21 mouse cellular contexts compared by ENCODE assay signal in the genomic region with DNA sequence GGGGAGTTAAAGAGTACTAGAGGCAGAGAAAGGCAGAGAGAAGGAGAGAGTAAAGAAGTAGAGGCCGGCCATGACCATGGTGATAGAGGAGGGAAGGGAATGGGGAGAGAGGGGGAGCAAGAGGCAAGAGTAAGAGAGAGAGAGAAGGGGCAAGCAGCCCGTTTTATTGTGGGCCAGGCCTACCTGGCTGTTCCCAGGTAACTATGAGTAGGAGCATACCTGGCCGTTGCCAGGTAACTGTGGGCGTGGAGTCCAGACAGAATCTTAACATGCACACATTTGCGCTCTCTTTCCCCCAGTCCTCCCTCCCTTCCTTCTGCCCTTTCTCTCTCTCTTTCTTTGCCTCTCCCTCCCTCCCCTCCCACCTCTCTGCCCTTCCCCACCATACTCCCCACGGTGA. TPM values are rescaled to one million over a fixed set of nuclear protein-coding genes. Genes with fewer than 3 reads are reported as not detected.
"Had no signal": no experiment of that assay in that cellular context is flagged by ENCODE, and none has a peak within 500 bp of the region (broad histone marks: within the 10 kb centered on the region; RNA-seq: fewer than 3 reads in every experiment).

No protein-coding gene starts in this region.

- H3K9ac ChIP-seq: intestine, embryonic 15.5 days; kidney, embryonic 15.5 days; limb, embryonic 15.5 days; liver, embryonic 12.5 days; midbrain, embryonic 13.5 days; neural tube, embryonic 15.5 days had no signal

- H3K27ac ChIP-seq: intestine, embryonic 15.5 days; kidney, embryonic 15.5 days; limb, embryonic 15.5 days; liver, embryonic 12.5 days; midbrain, embryonic 13.5 days; neural tube, embryonic 15.5 days had no signal

- H3K4me3 ChIP-seq: intestine, embryonic 15.5 days; kidney, embryonic 15.5 days; limb, embryonic 15.5 days; liver, embryonic 12.5 days; midbrain, embryonic 13.5 days; myocyte; neural tube, embryonic 15.5 days had no signal

- H3K27me3 ChIP-seq: intestine, embryonic 15.5 days; kidney, embryonic 15.5 days; limb, embryonic 15.5 days; liver, embryonic 12.5 days; midbrain, embryonic 13.5 days; neural tube, embryonic 15.5 days had no signal

- H3K4me1 ChIP-seq: intestine, embryonic 15.5 days; kidney, embryonic 15.5 days; limb, embryonic 15.5 days; midbrain, embryonic 13.5 days; neural tube, embryonic 15.5 days had no signal

- H3K36me3 ChIP-seq: intestine, embryonic 15.5 days; midbrain, embryonic 13.5 days; neural tube, embryonic 15.5 days had no signal

- ATAC-seq: liver, embryonic 12.5 days; midbrain, embryonic 13.5 days had no signal

- H3K4me2 ChIP-seq: intestine, embryonic 15.5 days; kidney, embryonic 15.5 days; limb, embryonic 15.5 days; liver, embryonic 12.5 days; midbrain, embryonic 13.5 days; neural tube, embryonic 15.5 days had no signal

- H3K9me3 ChIP-seq: intestine, embryonic 15.5 days; kidney, embryonic 15.5 days; limb, embryonic 15.5 days; liver, embryonic 12.5 days; midbrain, embryonic 13.5 days; neural tube, embryonic 15.5 days had no signal

- DNase-seq: kidney, adult 18-20 months; kidney, postnatal 25 days; right cerebral cortex, adult 18-20 months; right cerebral cortex, postnatal 25 days; thymus, adult 18-20 months; thymus, postnatal 14 days had no signal

RNA-seq across cellular contexts. Expression of gene 4930402F06Rik, which starts 10.3 kb away (rescaled TPM):
- total RNA-seq: layer of hippocampus, postnatal 25 days; left cerebral cortex, adult 8-10 months; left cerebral cortex, postnatal 25 days; megakaryocyte-erythroid progenitor cell, adult 5-6 weeks had no signal
- polyA plus RNA-seq: intestine, embryonic 15.5 days; kidney, embryonic 15.5 days; limb, embryonic 11.5 days; limb, embryonic 15.5 days; liver, embryonic 12.5 days; liver, embryonic 16.5 days; midbrain, embryonic 13.5 days; myocyte; neural tube, embryonic 11.5 days; neural tube, embryonic 15.5 days; small intestine, adult 2 months had no signal

RNA-seq across cellular contexts. Expression of gene 4930568D16Rik, which starts 39.7 kb away (rescaled TPM):
- total RNA-seq: layer of hippocampus, postnatal 25 days; left cerebral cortex, adult 8-10 months; left cerebral cortex, postnatal 25 days; megakaryocyte-erythroid progenitor cell, adult 5-6 weeks had no signal
- polyA plus RNA-seq: intestine, embryonic 15.5 days; kidney, embryonic 15.5 days; limb, embryonic 11.5 days; limb, embryonic 15.5 days; liver, embryonic 12.5 days; liver, embryonic 16.5 days; midbrain, embryonic 13.5 days; myocyte; neural tube, embryonic 11.5 days; neural tube, embryonic 15.5 days; small intestine, adult 2 months had no signal
